Mouse (Mus musculus) erythroblast, embryonic 14.5 days (primary cell): ENCODE results near the gene Magoh.

Experiments
- GATA1 ChIP-seq: IDR thresholded peaks from 2 replicates; pipeline ENCODE4 v1.6.1; 2012; ENCODE audit warnings: low read length, inconsistent platforms, mixed read lengths
- TAL1 ChIP-seq: IDR thresholded peaks from 3 replicates; pipeline ENCODE4 v1.6.1; 2012; ENCODE audit warnings: low read length, inconsistent platforms, mixed read lengths

GRCm38 (mm10) chr4:107831678-107832077, 47.9 kb upstream of the Magoh start:
- no peak for TF ChIP-seq TAL1
- no peak for TF ChIP-seq GATA1
